Mouse (Mus musculus) limb, embryonic 10.5 days (tissue): ENCODE measurements around the gene Atl2. TPM values are rescaled to one million over a fixed set of nuclear protein-coding genes. Genes with fewer than 3 reads are reported as not detected.

ENCODE experiments used
- DNase-seq: peaks from one replicate; pipeline ENCODE4 v3.0.0-alpha.2; 2017; ENCODE audit warnings: low spot score
- H3K27ac ChIP-seq: fragments of 300-500 bp; sonication (generic); 2 replicates; pipeline ENCODE4 v1.5.1; 2016; ENCODE audit warnings: mild to moderate bottlenecking
- H3K27me3 ChIP-seq: fragments of 300-500 bp; sonication (generic); 2 replicates; pipeline ENCODE4 v1.6.1; 2016; ENCODE audit warnings: low read depth, mild to moderate bottlenecking; ENCODE audit not compliant: poor library complexity, severe bottlenecking
- H3K36me3 ChIP-seq: fragments of 300-500 bp; sonication (generic); 2 replicates; pipeline ENCODE4 v1.6.1; 2016; ENCODE audit warnings: mild to moderate bottlenecking, moderate library complexity
- H3K4me1 ChIP-seq: fragments of 300-500 bp; sonication (generic); 2 replicates; pipeline ENCODE4 v1.6.1; 2016
- H3K4me3 ChIP-seq: fragments of 300-500 bp; sonication (generic); 2 replicates; pipeline ENCODE4 v1.5.1; 2016; ENCODE audit warnings: mild to moderate bottlenecking, moderate library complexity
- H3K9me3 ChIP-seq: fragments of 300-500 bp; sonication (generic); replicated peaks from 2 replicates; pipeline ENCODE4 v1.6.1; 2016; ENCODE audit warnings: mild to moderate bottlenecking
- WGBS: fragments of 180-500 bp; shearing (Covaris S2); methylation state at CpG from one replicate; pipeline ENCODE4 v1.1.7; 2016; 5-methylcytosine and 5-hydroxymethylcytosine counted together
- polyA plus RNA-seq: library from polyadenylated mRNA; unstranded; fragments of >200 nt; fragmentation: Nextera tagmentation; extraction: Ambion mirVana; gene quantifications from 2 replicates; pipeline ENCODE4 v1.2.1, GENCODE M21; 2016

Gene Atl2
- polyA plus RNA-seq, 1 experiment from 2014 or later = 38.7 TPM

- H3K4me3 ChIP-seq = 0 out of 2 replicates have a peak overlapping the region, but pooled peaks have one; percentile 4
- no peak for DNase-seq
These were observed 22.6 kb upstream of the Atl2 start for GRCm38 (mm10) chr17:79918484-79919004.

DNA sequence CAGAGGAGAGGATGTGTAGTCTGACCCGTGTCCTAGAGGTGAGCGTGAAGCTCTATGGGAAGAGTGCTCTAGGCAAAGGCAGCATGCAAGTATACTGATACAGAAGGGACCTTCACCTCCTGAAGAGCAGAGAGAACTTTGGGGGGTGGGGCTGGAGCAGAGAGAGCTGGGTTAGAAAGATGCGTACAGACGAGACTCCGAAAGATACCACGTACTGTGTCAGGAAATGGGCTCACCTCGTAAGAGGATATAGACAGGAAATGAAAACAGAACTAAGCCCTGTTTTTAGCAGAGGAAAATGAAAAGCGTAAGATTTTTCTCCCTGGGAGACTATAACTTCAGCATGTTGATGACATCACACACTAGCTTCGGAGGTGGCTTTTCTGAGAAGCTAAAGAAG, 21.1 kb upstream of the Atl2 start:
- no peak overlapping the region for H3K27ac ChIP-seq
- H3K4me3 ChIP-seq = no peak overlapping the region
- no peaks in the 10 kb centered on the region for H3K36me3 ChIP-seq
- DNase-seq = no peak
- peaks cover 5% of the 10 kb centered on the region for H3K4me1 ChIP-seq
- 87% methylated on average over 9 of the region's 9 CpGs for WGBS
- no peaks in the 10 kb centered on the region for H3K27me3 ChIP-seq
- H3K9me3 ChIP-seq = no peaks in the 10 kb centered on the region

More at GRCm38 (mm10) chr17:79918484-79919004, 22.6 kb upstream of the Atl2 start:
- WGBS = 25% methylated on average over 9 of the region's 9 CpGs
- H3K9me3 ChIP-seq = no peaks in the 10 kb centered on the region
- no peaks in the 10 kb centered on the region for H3K27me3 ChIP-seq
- H3K27ac ChIP-seq = no peak overlapping the region
- peaks cover 5% of the 10 kb centered on the region for H3K4me1 ChIP-seq
- no peaks in the 10 kb centered on the region for H3K36me3 ChIP-seq

GRCm38 (mm10) chr17:79912174-79912573, 16.3 kb upstream of the Atl2 start:
- no peaks in the 10 kb centered on the region for H3K9me3 ChIP-seq
- 84% methylated on average over 2 of the region's 2 CpGs for WGBS
- no peaks in the 10 kb centered on the region for H3K27me3 ChIP-seq

GRCm38 (mm10) chr17:79911718-79912117, 15.8 kb upstream of the Atl2 start:
- H3K27ac ChIP-seq = no peak overlapping the region
- WGBS = 91% methylated on average over 3 of the region's 3 CpGs
- no peaks in the 10 kb centered on the region for H3K36me3 ChIP-seq
- DNase-seq = no peak
- no peaks in the 10 kb centered on the region for H3K27me3 ChIP-seq
- no peaks in the 10 kb centered on the region for H3K9me3 ChIP-seq
- no peak overlapping the region for H3K4me3 ChIP-seq
- no peaks in the 10 kb centered on the region for H3K4me1 ChIP-seq

More at GRCm38 (mm10) chr17:79912174-79912573, 16.3 kb upstream of the Atl2 start:
- Histone ChIP-seq H3K4me3 (no peak overlapping the region), H3K36me3 (no peaks in the 10 kb centered on the region), H3K4me1 (no peaks in the 10 kb centered on the region), H3K27ac (no peak overlapping the region)
- no peak for DNase-seq

GRCm38 (mm10) chr17:79909571-79909970, 13.6 kb upstream of the Atl2 start:
- no peak for DNase-seq

GRCm38 (mm10) chr17:79907698-79908097, 11.8 kb upstream of the Atl2 start:
- peaks cover 3% of the 10 kb centered on the region; the same call in 1 of the 2 replicates for H3K4me1 ChIP-seq
- H3K4me3 ChIP-seq = no peak overlapping the region
- no peaks in the 10 kb centered on the region for H3K36me3 ChIP-seq
- no peak for DNase-seq
- 74% methylated on average over 4 of the region's 4 CpGs for WGBS
- no peaks in the 10 kb centered on the region for H3K9me3 ChIP-seq
- no peak overlapping the region for H3K27ac ChIP-seq
- H3K27me3 ChIP-seq = no peaks in the 10 kb centered on the region

More at GRCm38 (mm10) chr17:79909571-79909970, 13.6 kb upstream of the Atl2 start:
- 78% methylated on average over 12 of the region's 12 CpGs for WGBS
- H3K4me1 ChIP-seq = no peaks in the 10 kb centered on the region
- H3K36me3 ChIP-seq = no peaks in the 10 kb centered on the region
- no peak overlapping the region for H3K27ac ChIP-seq
- H3K27me3 ChIP-seq = no peaks in the 10 kb centered on the region
- H3K9me3 ChIP-seq = no peaks in the 10 kb centered on the region
- H3K4me3 ChIP-seq = no peak overlapping the region

- H3K27me3 ChIP-seq = no peaks in the 10 kb centered on the region
- H3K27ac ChIP-seq = no peak overlapping the region
- no peak for DNase-seq
- H3K4me3 ChIP-seq = no peak overlapping the region
- 93% methylated on average over 8 of the region's 8 CpGs for WGBS
- no peaks in the 10 kb centered on the region for H3K36me3 ChIP-seq
- no peaks in the 10 kb centered on the region for H3K9me3 ChIP-seq
- peaks cover 3% of the 10 kb centered on the region; the same call in 1 of the 2 replicates for H3K4me1 ChIP-seq
These were observed 11.0 kb upstream of the Atl2 start for GRCm38 (mm10) chr17:79906791-79907494.

DNA sequence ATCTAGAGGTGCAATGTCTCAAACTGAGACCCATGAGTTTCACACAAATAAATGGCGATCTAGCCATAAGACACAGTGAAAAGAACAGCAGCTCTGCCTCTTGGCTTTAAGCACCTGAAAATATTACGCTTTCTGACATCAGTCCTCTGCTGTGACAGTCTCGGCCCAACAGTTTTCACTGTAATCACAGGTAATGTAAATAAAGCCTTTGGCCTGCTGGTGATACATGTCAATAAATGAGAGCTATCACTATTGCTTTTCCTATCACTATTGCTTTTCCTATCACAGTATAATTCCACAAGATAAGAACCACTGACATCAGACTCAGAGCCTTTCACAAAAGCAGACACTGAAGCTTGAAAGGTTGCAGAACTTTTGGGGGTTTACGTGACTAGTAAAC, 8.7 kb upstream of the Atl2 start:
- no peaks in the 10 kb centered on the region for H3K9me3 ChIP-seq
- H3K4me1 ChIP-seq = peaks cover 7% of the 10 kb centered on the region; the same call in 1 of the 2 replicates
- H3K36me3 ChIP-seq = no peaks in the 10 kb centered on the region
- no peak overlapping the region for H3K27ac ChIP-seq
- no peak overlapping the region for H3K4me3 ChIP-seq
- no peaks in the 10 kb centered on the region for H3K27me3 ChIP-seq
- WGBS = 88% methylated on average over 4 of the region's 4 CpGs
- DNase-seq = no peak

- DNase-seq = no peak
- H3K9me3 ChIP-seq = no peaks in the 10 kb centered on the region
- no peaks in the 10 kb centered on the region for H3K36me3 ChIP-seq
- H3K4me1 ChIP-seq = peaks cover 9% of the 10 kb centered on the region; the same call in 1 of the 2 replicates
- H3K27me3 ChIP-seq = peaks cover 16% of the 10 kb centered on the region
- H3K4me3 ChIP-seq = no peak overlapping the region
- H3K27ac ChIP-seq = no peak overlapping the region
- WGBS = 65% methylated on average over 6 of the region's 6 CpGs
These were observed 5.3 kb upstream of the Atl2 start for GRCm38 (mm10) chr17:79901207-79901606.

GRCm38 (mm10) chr17:79898156-79898746, 2.3 kb upstream of the Atl2 start:
- H3K27ac ChIP-seq = no peak overlapping the region
- no peak for DNase-seq
- H3K27me3 ChIP-seq = peaks cover 16% of the 10 kb centered on the region
- peaks cover 32% of the 10 kb centered on the region for H3K4me1 ChIP-seq
- no peaks in the 10 kb centered on the region for H3K9me3 ChIP-seq
- H3K36me3 ChIP-seq = no peaks in the 10 kb centered on the region
- 87% methylated on average over 6 of the region's 6 CpGs for WGBS
- H3K4me3 ChIP-seq = no peak overlapping the region

- Histone ChIP-seq H3K4me1 (peaks cover 37% of the 10 kb centered on the region), H3K27ac (no peak overlapping the region), H3K9me3 (no peaks in the 10 kb centered on the region), H3K27me3 (peaks cover 16% of the 10 kb centered on the region), H3K36me3 (no peaks in the 10 kb centered on the region), H3K4me3 (no peak overlapping the region)
- no peak for DNase-seq
- 87% methylated on average over 3 of the region's 3 CpGs for WGBS
These were observed 1.7 kb upstream of the Atl2 start for GRCm38 (mm10) chr17:79897666-79898065.

DNA sequence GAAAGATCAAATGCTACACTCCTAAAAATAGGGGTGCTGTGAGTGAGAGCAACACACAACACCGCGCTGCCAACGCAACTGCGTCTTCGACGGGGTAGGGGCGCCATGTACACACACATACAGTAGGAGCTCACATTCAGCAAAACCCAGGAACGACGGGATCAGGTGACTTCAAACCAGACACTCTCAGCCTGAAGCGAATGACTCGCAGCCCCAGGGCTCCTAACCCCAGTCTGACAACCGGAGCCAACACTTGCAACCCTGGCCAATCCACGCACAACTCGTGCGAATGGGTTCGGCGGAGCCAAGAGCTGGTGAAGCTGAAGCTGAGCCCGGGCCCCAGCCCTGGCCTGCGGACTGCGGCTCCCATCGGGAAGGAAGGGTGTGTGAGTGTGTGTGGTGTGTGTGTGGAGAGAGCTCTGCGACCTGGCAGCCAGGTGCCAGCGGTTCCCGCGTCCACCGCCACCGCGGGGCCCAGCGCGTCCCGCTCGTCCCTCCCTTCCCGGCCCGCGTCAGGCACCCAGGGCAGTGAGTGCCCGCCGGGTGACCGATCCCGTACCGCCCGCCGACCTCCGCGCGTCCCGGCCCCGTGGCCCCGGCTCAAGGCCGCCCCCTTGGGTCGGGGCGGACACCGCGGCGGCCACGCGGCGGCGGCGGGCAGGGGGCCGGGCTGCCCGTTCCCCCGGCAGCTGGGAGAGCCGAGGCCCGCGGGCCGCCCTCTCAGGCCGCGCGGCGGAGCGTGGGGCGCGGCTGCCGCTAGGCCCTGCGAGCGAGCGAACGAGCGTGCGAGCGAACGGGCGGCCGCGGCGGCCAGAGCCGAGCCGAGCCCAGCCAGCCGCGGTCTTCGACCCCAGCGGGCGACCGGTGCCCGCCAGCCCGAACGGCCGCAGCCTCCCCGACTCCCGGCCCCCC, 696 bp downstream of the Atl2 start:
- WGBS = 2% methylated on average over 92 of the region's 100 CpGs

More for the DNA sequence above, 696 bp downstream of the Atl2 start:
- Histone ChIP-seq H3K36me3 (no peaks in the 10 kb centered on the region), H3K9me3 (no peaks in the 10 kb centered on the region), H3K4me3 (peak overlapping the region; percentile 98), H3K27ac (peak overlapping the region; percentile 96), H3K4me1 (peaks cover 44% of the 10 kb centered on the region), H3K27me3 (peaks cover 16% of the 10 kb centered on the region)
- peak; percentile 75 for DNase-seq
